Mouse (Mus musculus): ENCODE data around the gene Lhx3.

GRCm38 (mm10) chr2:26237290-26237782, 29.2 kb upstream of the Lhx3 start, which contains the start of gene Qsox2:
- TF ChIP-seq POLR2A (IDR thresholded peaks at IDR 0.05; ENCODE audit: borderline replicate concordance, low read depth, low read length) (no peak), CTCF (IDR thresholded peaks at IDR 0.05; ENCODE audit: low read depth, low read length) (no peak)
